9 mouse cellular contexts compared by ENCODE assay signal in genomic region chr10:78487431-78488086, GRCm38 (mm10). TPM values are rescaled to one million over a fixed set of nuclear protein-coding genes. Genes with fewer than 3 reads are reported as not detected.
DNase-seq lines count a peak whose midpoint lies in the region; ATAC-seq and TF ChIP-seq lines count a peak whose summit lies in the region.
"Had no signal": no experiment of that assay in that cellular context is flagged by ENCODE, and none has a peak within 500 bp of the region (broad histone marks: within the 10 kb centered on the region; RNA-seq: fewer than 3 reads in every experiment).

No protein-coding gene starts in this region.

- no peaks in the 10 kb centered on the region for H3K36me3 ChIP-seq in forebrain, embryonic 10.5 days (replicated peaks)
- H3K36me3 ChIP-seq in heart, embryonic 16.5 days (ENCODE audit: control insufficient read depth, insufficient read depth), result no peaks in the 10 kb centered on the region
- H3K36me3 ChIP-seq in liver, embryonic 13.5 days, result no peaks in the 10 kb centered on the region
- H3K36me3 ChIP-seq in neural tube, embryonic 11.5 days (ENCODE audit: control insufficient read depth, insufficient read depth, low read length), result no peaks in the 10 kb centered on the region
- no peaks in the 10 kb centered on the region for H3K36me3 ChIP-seq in stomach, postnatal 0 days (ENCODE audit: control insufficient read depth, insufficient read depth, low read length)

- H3K27ac ChIP-seq in brown adipose tissue, adult 24 weeks (replicated peaks; ENCODE audit: low read depth, low read length), result no peak overlapping the region
- peak overlapping the region; percentile 66 for H3K27ac ChIP-seq in forebrain, embryonic 10.5 days
- H3K27ac ChIP-seq in heart, embryonic 16.5 days (ENCODE audit: low read length), result no peak overlapping the region
- H3K27ac ChIP-seq in liver, embryonic 13.5 days, result no peak overlapping the region
- H3K27ac ChIP-seq in neural tube, embryonic 11.5 days (ENCODE audit: low read depth, low read length), result no peak overlapping the region
- H3K27ac ChIP-seq in stomach, postnatal 0 days (replicated peaks), result no peak overlapping the region

- WGBS in forebrain, embryonic 10.5 days, result 8% methylated on average over 26 of the region's 26 CpGs
- 11% methylated on average over 26 of the region's 26 CpGs for WGBS in heart, embryonic 16.5 days
- 12% methylated on average over 26 of the region's 26 CpGs for WGBS in liver, embryonic 13.5 days (ENCODE audit: insufficient replicate concordance)
- 8% methylated on average over 26 of the region's 26 CpGs for WGBS in neural tube, embryonic 11.5 days
- 10% methylated on average over 26 of the region's 26 CpGs for WGBS in stomach, postnatal 0 days

- TF ChIP-seq CTCF in stomach, postnatal 0 days (IDR thresholded peaks at IDR 0.05; ENCODE audit: low read depth), result peak; percentile 93

- no peaks in the 10 kb centered on the region for H3K9me3 ChIP-seq in forebrain, embryonic 10.5 days
- H3K9me3 ChIP-seq in heart, embryonic 16.5 days (replicated peaks; ENCODE audit: control insufficient read depth, low read length), result no peaks in the 10 kb centered on the region
- H3K9me3 ChIP-seq in liver, embryonic 13.5 days (replicated peaks), result no peaks in the 10 kb centered on the region
- no peaks in the 10 kb centered on the region for H3K9me3 ChIP-seq in neural tube, embryonic 11.5 days (ENCODE audit: control insufficient read depth, low read length)
- no peaks in the 10 kb centered on the region for H3K9me3 ChIP-seq in stomach, postnatal 0 days (ENCODE audit: control insufficient read depth, low read length)

- peak overlapping the region; percentile 64 for H3K9ac ChIP-seq in heart, embryonic 16.5 days (ENCODE audit: low read length)
- peak overlapping the region; percentile 42; the same call in 1 of the 2 replicates for H3K9ac ChIP-seq in liver, embryonic 13.5 days
- H3K9ac ChIP-seq in neural tube, embryonic 11.5 days (ENCODE audit: low read length), result peak overlapping the region; percentile 28
- H3K9ac ChIP-seq in stomach, postnatal 0 days (ENCODE audit: low read length), result no peak overlapping the region; the same call in 1 of the 2 replicates

- H3K4me2 ChIP-seq in heart, embryonic 16.5 days (ENCODE audit: low read depth, low read length), result peak overlapping the region; percentile 65
- peak overlapping the region; percentile 57 for H3K4me2 ChIP-seq in liver, embryonic 13.5 days
- H3K4me2 ChIP-seq in neural tube, embryonic 11.5 days (ENCODE audit: low read depth), result peak overlapping the region; percentile 44
- H3K4me2 ChIP-seq in stomach, postnatal 0 days (replicated peaks; ENCODE audit: low read depth), result peak overlapping the region; percentile 53

- no peak for TF ChIP-seq EP300 in stomach, postnatal 0 days (optimal IDR thresholded peaks at IDR 0.05)

- DNase-seq in forebrain, embryonic 10.5 days (ENCODE audit: extremely low spot score, low spot score), result peak; percentile 78
- DNase-seq in kidney, postnatal 14 days, result peak; percentile 85
- DNase-seq in liver, embryonic 13.5 days, result peak; percentile 63
- peak; percentile 80 for DNase-seq in neural tube, embryonic 11.5 days (ENCODE audit: low spot score)
- DNase-seq in stomach, postnatal 0 days (ENCODE audit: low spot score), result peak; percentile 87

- H3K27me3 ChIP-seq in forebrain, embryonic 10.5 days (ENCODE audit: poor library complexity, severe bottlenecking), result peaks cover 35% of the 10 kb centered on the region
- H3K27me3 ChIP-seq in heart, embryonic 16.5 days (ENCODE audit: control insufficient read depth, insufficient read depth, low read length), result no peaks in the 10 kb centered on the region
- H3K27me3 ChIP-seq in liver, embryonic 13.5 days, result peaks cover 16% of the 10 kb centered on the region; the same call in 1 of the 2 replicates
- H3K27me3 ChIP-seq in neural tube, embryonic 11.5 days (ENCODE audit: control insufficient read depth, insufficient read depth, low read length), result 0 out of 2 replicates have a peak, but pooled peaks cover 3% of the 10 kb centered on the region
- H3K27me3 ChIP-seq in stomach, postnatal 0 days (ENCODE audit: control insufficient read depth, insufficient read depth, low read length), result no peaks in the 10 kb centered on the region

- H3K4me1 ChIP-seq in brown adipose tissue, adult 24 weeks (ENCODE audit: control insufficient read depth, insufficient read depth, insufficient read length, low read length), result no peaks in the 10 kb centered on the region
- peaks cover 7% of the 10 kb centered on the region for H3K4me1 ChIP-seq in forebrain, embryonic 10.5 days
- H3K4me1 ChIP-seq in heart, embryonic 16.5 days (ENCODE audit: control insufficient read depth, insufficient read depth, low read length), result no peaks in the 10 kb centered on the region
- H3K4me1 ChIP-seq in liver, embryonic 13.5 days (replicated peaks), result peaks cover 15% of the 10 kb centered on the region
- no peaks in the 10 kb centered on the region for H3K4me1 ChIP-seq in neural tube, embryonic 11.5 days (ENCODE audit: control insufficient read depth, insufficient read depth, low read length)
- no peaks in the 10 kb centered on the region for H3K4me1 ChIP-seq in stomach, postnatal 0 days (replicated peaks; ENCODE audit: control insufficient read depth, insufficient read depth)

- H3K4me3 ChIP-seq in brown adipose tissue, adult 24 weeks (ENCODE audit: insufficient read depth, low read depth, low read length), result peak overlapping the region; percentile 50
- peak overlapping the region; percentile 47 for H3K4me3 ChIP-seq in forebrain, embryonic 10.5 days
- H3K4me3 ChIP-seq in heart, embryonic 16.5 days (ENCODE audit: low read length), result peak overlapping the region; percentile 38
- H3K4me3 ChIP-seq in liver, embryonic 13.5 days (replicated peaks), result no peak overlapping the region; the same call in 1 of the 2 replicates
- H3K4me3 ChIP-seq in neural tube, embryonic 11.5 days (ENCODE audit: low read depth, low read length), result 0 out of 2 replicates have a peak overlapping the region, but pooled peaks have one; percentile 15
- H3K4me3 ChIP-seq in stomach, postnatal 0 days (ENCODE audit: low read depth, low read length), result 0 out of 2 replicates have a peak overlapping the region, but pooled peaks have one; percentile 18
- H3K4me3 ChIP-seq: erythroblast, embryonic 14.5 days had no signal

- ATAC-seq in CD4-positive, CD25-positive, alpha-beta regulatory T cell, adult 4 months, result peak; percentile 96
- peak; percentile 78 for ATAC-seq in heart, embryonic 16.5 days (replicated peaks; ENCODE audit: extremely low read depth, insufficient read depth, low FRiP score)
- ATAC-seq in liver, embryonic 13.5 days (ENCODE audit: low read depth), result peak; percentile 72
- peak; percentile 50 for ATAC-seq in neural tube, embryonic 11.5 days (ENCODE audit: insufficient read depth, low FRiP score, low TSS enrichment)
- ATAC-seq in stomach, postnatal 0 days (ENCODE audit: low FRiP score, low TSS enrichment), result peak; percentile 87

RNA-seq across cellular contexts. Expression of gene Pdxk, which starts 22.8 kb away (rescaled TPM):
- 10 to 100 TPM in 1 of 2 experiments, 1 to 10 TPM in 1; 8.9 to 16.5 TPM for polyA plus RNA-seq in CD4-positive, CD25-positive, alpha-beta regulatory T cell, adult 4 months (2017; shearing (Covaris generic))
- 21.2 and 28.2 TPM in 2 replicates for polyA plus RNA-seq in brown adipose tissue, adult 24 weeks (2012; ENCODE audit: insufficient read depth, insufficient read length, missing spikeins)
- polyA plus RNA-seq in forebrain, embryonic 10.5 days (2016; fragmentation: Nextera tagmentation; extraction: Ambion mirVana), result 13.0 and 14.0 TPM in 2 replicates
- polyA plus RNA-seq in heart, embryonic 16.5 days (2015; fragmentation: Nextera tagmentation; extraction: Ambion mirVana), result 7.8 and 8.8 TPM in 2 replicates
- polyA plus RNA-seq in liver, embryonic 13.5 days (2015; fragmentation: Nextera tagmentation; extraction: Ambion mirVana), result 5.8 and 7.0 TPM in 2 replicates
- 6.9 and 7.4 TPM in 2 replicates for polyA plus RNA-seq in neural tube, embryonic 11.5 days (2014; fragmentation: Nextera tagmentation; extraction: Ambion mirVana)
- 5.3 and 5.6 TPM in 2 replicates for polyA plus RNA-seq in stomach, postnatal 0 days (2015; fragmentation: Nextera tagmentation; extraction: Ambion mirVana)

RNA-seq across cellular contexts. Expression of gene Olfr1358, which starts 29.7 kb away (rescaled TPM):
- not detected for polyA plus RNA-seq in CD4-positive, CD25-positive, alpha-beta regulatory T cell, adult 4 months (2017; shearing (Covaris generic))
- polyA plus RNA-seq in brown adipose tissue, adult 24 weeks (2012; ENCODE audit: insufficient read depth, insufficient read length, missing spikeins), result not detected in 2 replicates
- not detected in 2 replicates for polyA plus RNA-seq in forebrain, embryonic 10.5 days (2016; fragmentation: Nextera tagmentation; extraction: Ambion mirVana)
- not detected in 2 replicates for polyA plus RNA-seq in heart, embryonic 16.5 days (2015; fragmentation: Nextera tagmentation; extraction: Ambion mirVana)
- not detected in 2 replicates for polyA plus RNA-seq in liver, embryonic 13.5 days (2015; fragmentation: Nextera tagmentation; extraction: Ambion mirVana)
- not detected in 2 replicates for polyA plus RNA-seq in neural tube, embryonic 11.5 days (2014; fragmentation: Nextera tagmentation; extraction: Ambion mirVana)
- polyA plus RNA-seq in stomach, postnatal 0 days (2015; fragmentation: Nextera tagmentation; extraction: Ambion mirVana), result not detected in 2 replicates
- polyA plus RNA-seq: erythroblast, embryonic 14.5 days had no signal
